Mouse (Mus musculus): ENCODE data around the gene Tcea2. TPM values are rescaled to one million over a fixed set of nuclear protein-coding genes. Genes with fewer than 3 reads are reported as not detected.

The Tcea2 gene
- polyA plus RNA-seq, 1 experiment from 2014 or later = 4.4 TPM

DNA sequence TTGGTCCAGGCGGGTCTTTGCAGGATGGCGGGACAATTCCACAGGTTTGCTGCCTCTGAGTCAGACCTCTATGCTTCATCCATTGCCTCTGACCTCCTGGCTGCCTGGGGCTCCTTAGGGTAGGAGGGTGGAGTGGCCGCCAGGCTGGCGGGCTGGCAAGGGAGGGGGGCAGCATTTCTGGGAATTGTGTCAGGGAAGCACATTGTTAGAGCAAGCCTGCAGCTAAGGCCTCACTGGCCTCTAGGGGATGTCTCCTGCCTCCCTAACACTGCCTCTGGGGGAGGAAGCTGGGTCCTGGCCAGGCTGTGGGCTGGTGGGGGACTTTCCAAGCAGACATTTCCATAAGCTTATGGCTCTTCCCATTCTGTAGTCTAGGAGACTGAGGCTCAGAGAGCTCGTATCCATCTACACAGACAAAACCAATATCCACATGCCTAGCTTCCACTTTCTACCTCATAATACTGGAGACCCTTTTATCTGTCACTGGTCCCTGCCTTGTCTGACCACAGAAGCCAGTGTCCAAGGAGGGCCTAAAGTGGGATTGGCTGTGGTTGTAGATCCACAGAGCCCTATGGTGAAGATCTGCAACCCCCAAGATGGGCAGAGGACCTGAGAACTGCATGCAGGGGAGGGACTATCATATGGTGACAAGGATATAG is 2.9 kb upstream of the Tcea2 start:
- Histone ChIP-seq H3K36me3 (replicated peaks; ENCODE audit: insufficient read depth, low read length) (no peaks in the 10 kb centered on the region), H3K9ac (replicated peaks) (no peak overlapping the region), H3K4me2 (ENCODE audit: low read depth, low read length) (no peak overlapping the region), H3K4me1 (ENCODE audit: insufficient read depth) (peaks cover 17% of the 10 kb centered on the region), H3K27ac (ENCODE audit: low read depth) (0 out of 2 replicates have a peak overlapping the region, but pooled peaks have one; percentile 34), H3K27me3 (ENCODE audit: insufficient read depth, low read length) (peaks cover 12% of the 10 kb centered on the region), H3K4me3 (ENCODE audit: low read depth, low read length) (no peak overlapping the region), H3K9me3 (ENCODE audit: low read length) (no peaks in the 10 kb centered on the region)
- DNase-seq (no peak), ATAC-seq (no peak)
- WGBS (ENCODE audit: insufficient replicate concordance) = 67% methylated on average over 5 of the region's 5 CpGs
- TF ChIP-seq EP300 (IDR thresholded peaks at IDR 0.05; ENCODE audit: low read depth) = no peak
- TF ChIP-seq CTCF (IDR thresholded peaks at IDR 0.05; ENCODE audit: low read depth) = peak; percentile 27

DNA sequence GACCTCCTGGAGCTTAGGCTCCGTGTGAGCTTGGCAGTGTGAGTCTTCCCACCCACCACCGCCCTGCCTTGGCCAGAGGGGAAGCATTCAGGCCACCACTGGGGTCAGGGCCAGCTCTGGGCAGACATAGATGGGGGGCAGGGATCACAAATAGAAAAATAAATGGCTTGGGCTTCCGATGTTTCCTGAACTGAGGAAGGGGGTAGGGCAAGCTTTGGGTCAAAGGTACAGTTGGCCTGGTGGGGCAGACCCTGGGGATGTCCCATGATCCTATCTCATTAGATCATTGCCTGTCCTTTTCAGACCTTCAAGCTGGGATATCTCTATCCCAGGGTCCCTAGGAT is 2.4 kb upstream of the Tcea2 start:
- ATAC-seq = no peak
- Histone ChIP-seq H3K27ac (ENCODE audit: low read depth) (0 out of 2 replicates have a peak overlapping the region, but pooled peaks have one; percentile 34), H3K9ac (replicated peaks) (no peak overlapping the region), H3K9me3 (ENCODE audit: low read length) (no peaks in the 10 kb centered on the region), H3K4me3 (ENCODE audit: low read depth, low read length) (no peak overlapping the region), H3K36me3 (replicated peaks; ENCODE audit: insufficient read depth, low read length) (no peaks in the 10 kb centered on the region), H3K4me2 (ENCODE audit: low read depth, low read length) (no peak overlapping the region), H3K4me1 (ENCODE audit: insufficient read depth) (peaks cover 17% of the 10 kb centered on the region), H3K27me3 (ENCODE audit: insufficient read depth, low read length) (peaks cover 7% of the 10 kb centered on the region; the same call in 1 of the 2 replicates)
- DNase-seq = no peak
- 41% methylated on average over 3 of the region's 3 CpGs for WGBS (ENCODE audit: insufficient replicate concordance)
- TF ChIP-seq EP300 (IDR thresholded peaks at IDR 0.05; ENCODE audit: low read depth) (no peak), CTCF (IDR thresholded peaks at IDR 0.05; ENCODE audit: low read depth) (no peak)

DNA sequence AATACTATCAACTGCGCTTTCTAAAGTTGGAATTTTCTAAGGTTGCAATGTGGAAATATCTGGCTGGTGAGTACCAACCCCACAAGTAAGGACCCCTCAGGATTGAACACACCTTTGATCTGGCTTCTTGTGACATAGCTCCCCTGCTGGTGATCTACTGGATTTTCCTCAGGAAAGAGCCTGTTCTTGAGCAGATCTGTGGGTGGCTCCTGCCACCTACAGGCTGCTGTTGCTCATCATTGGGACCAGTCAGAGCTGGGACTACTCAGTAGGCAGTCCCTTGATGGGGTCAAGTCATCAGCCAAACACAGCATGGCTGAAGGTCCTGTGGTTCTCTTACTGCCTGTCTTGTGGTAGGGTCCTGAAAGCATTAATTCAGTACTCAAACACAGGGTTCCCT is 1.3 kb upstream of the Tcea2 start:
- TF ChIP-seq EP300 (IDR thresholded peaks at IDR 0.05; ENCODE audit: low read depth) = no peak
- TF ChIP-seq CTCF (IDR thresholded peaks at IDR 0.05; ENCODE audit: low read depth) = peak; percentile 98
- peaks cover 17% of the 10 kb centered on the region for H3K4me1 ChIP-seq (ENCODE audit: insufficient read depth)
- 0 out of 2 replicates have a peak, but pooled peaks cover 3% of the 10 kb centered on the region for H3K27me3 ChIP-seq (ENCODE audit: insufficient read depth, low read length)
- peak; percentile 79 for DNase-seq
- H3K27ac ChIP-seq (ENCODE audit: low read depth) = no peak overlapping the region
- H3K36me3 ChIP-seq (replicated peaks; ENCODE audit: insufficient read depth, low read length) = no peaks in the 10 kb centered on the region
- H3K9ac ChIP-seq (replicated peaks) = no peak overlapping the region
- H3K9me3 ChIP-seq (ENCODE audit: low read length) = no peaks in the 10 kb centered on the region
- WGBS (ENCODE audit: insufficient replicate concordance) = 44% methylated on average over 1 of the region's 1 CpGs
- ATAC-seq = peak; percentile 73
- no peak overlapping the region for H3K4me2 ChIP-seq (ENCODE audit: low read depth, low read length)
- H3K4me3 ChIP-seq (ENCODE audit: low read depth, low read length) = no peak overlapping the region

DNA sequence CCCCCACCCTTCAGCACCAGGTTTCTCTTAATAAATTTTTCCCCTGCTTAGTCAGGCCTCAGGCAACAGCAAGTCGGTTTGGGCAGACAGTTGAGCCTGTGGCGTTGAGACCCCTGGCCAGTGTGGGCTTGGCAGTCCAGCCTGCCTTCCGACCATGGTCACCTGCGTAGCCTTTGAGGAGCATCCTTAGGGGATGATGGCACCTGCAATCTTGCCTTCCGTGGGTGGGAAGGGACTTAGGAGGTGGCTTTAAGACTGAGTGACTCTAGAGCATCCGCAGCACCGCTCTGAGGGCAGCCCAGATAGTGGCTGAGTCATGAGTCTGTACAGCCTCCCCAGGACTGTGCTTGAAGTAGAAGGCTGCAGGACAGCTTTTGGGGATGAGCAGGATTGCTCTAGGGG is 607 bp downstream of the Tcea2 start:
- 18% methylated on average over 7 of the region's 7 CpGs for WGBS (ENCODE audit: insufficient replicate concordance)
- no peak for TF ChIP-seq EP300 (IDR thresholded peaks at IDR 0.05; ENCODE audit: low read depth)
- no peak for TF ChIP-seq CTCF (IDR thresholded peaks at IDR 0.05; ENCODE audit: low read depth)
- Histone ChIP-seq H3K9ac (replicated peaks) (peak overlapping the region; percentile 73), H3K27me3 (ENCODE audit: insufficient read depth, low read length) (no peaks in the 10 kb centered on the region), H3K27ac (ENCODE audit: low read depth) (no peak overlapping the region), H3K9me3 (ENCODE audit: low read length) (no peaks in the 10 kb centered on the region), H3K4me3 (ENCODE audit: low read depth, low read length) (peak overlapping the region; percentile 68), H3K36me3 (replicated peaks; ENCODE audit: insufficient read depth, low read length) (no peaks in the 10 kb centered on the region), H3K4me2 (ENCODE audit: low read depth, low read length) (peak overlapping the region; percentile 97), H3K4me1 (ENCODE audit: insufficient read depth) (peaks cover 11% of the 10 kb centered on the region)
- peak; percentile 6; the same call in 1 of the 2 replicates for ATAC-seq
- no peak for DNase-seq

DNA sequence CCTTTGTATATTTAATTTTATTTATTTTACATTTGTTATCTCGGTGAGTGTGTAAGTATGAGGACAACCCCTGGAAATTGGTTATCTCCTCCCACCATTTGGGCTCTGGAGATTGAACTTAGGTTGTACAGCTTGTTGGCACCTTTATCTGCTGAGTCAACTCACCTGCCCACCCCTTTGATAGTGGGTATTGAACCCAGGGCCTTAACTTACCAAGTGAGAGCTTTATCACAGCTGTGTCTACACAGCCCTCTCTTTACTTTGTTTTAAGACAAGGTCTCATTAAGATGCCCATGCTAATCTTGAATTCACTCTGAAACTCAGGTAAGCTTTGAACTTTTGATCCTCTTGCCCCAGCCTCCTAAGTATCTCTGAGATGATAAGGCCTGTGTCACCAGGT is 1.9 kb downstream of the Tcea2 start:
- Histone ChIP-seq H3K27me3 (ENCODE audit: insufficient read depth, low read length) (no peaks in the 10 kb centered on the region), H3K4me2 (ENCODE audit: low read depth, low read length) (no peak overlapping the region), H3K9me3 (ENCODE audit: low read length) (no peaks in the 10 kb centered on the region), H3K27ac (ENCODE audit: low read depth) (no peak overlapping the region), H3K9ac (replicated peaks) (no peak overlapping the region), H3K36me3 (replicated peaks; ENCODE audit: insufficient read depth, low read length) (peaks cover 6% of the 10 kb centered on the region; the same call in 1 of the 2 replicates), H3K4me1 (ENCODE audit: insufficient read depth) (peaks cover 9% of the 10 kb centered on the region), H3K4me3 (ENCODE audit: low read depth, low read length) (no peak overlapping the region)
- TF ChIP-seq EP300 (IDR thresholded peaks at IDR 0.05; ENCODE audit: low read depth) (no peak), CTCF (IDR thresholded peaks at IDR 0.05; ENCODE audit: low read depth) (no peak)
- WGBS (ENCODE audit: insufficient replicate concordance) = 43% methylated on average over 1 of the region's 1 CpGs
- DNase-seq = peak; percentile 10
- no peak for ATAC-seq

DNA sequence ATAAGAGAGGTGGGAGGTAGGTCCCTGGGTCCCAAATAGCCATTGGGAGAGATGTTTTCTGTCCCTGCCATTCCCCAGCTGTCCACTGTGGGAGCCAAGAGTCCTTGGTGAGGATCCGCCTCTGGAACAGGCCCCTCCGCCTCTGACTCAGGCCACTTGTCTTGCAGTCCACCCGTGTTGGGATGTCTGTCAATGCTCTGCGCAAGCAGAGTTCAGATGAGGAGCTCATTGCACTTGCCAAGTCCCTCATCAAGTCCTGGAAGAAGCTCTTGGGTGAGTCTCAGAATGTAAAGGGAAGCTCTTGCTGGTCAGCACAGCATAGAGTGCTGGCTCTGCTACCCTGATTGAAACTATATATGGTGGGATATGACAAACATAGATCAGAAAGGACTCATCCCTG is 3.3 kb downstream of the Tcea2 start:
- no peak overlapping the region for H3K4me2 ChIP-seq (ENCODE audit: low read depth, low read length)
- DNase-seq (no peak), ATAC-seq (no peak)
- H3K9me3 ChIP-seq (ENCODE audit: low read length) = no peaks in the 10 kb centered on the region
- H3K4me1 ChIP-seq (ENCODE audit: insufficient read depth) = peaks cover 9% of the 10 kb centered on the region
- H3K4me3 ChIP-seq (ENCODE audit: low read depth, low read length) = no peak overlapping the region
- TF ChIP-seq EP300 (IDR thresholded peaks at IDR 0.05; ENCODE audit: low read depth) = no peak
- TF ChIP-seq CTCF (IDR thresholded peaks at IDR 0.05; ENCODE audit: low read depth) = no peak
- H3K36me3 ChIP-seq (replicated peaks; ENCODE audit: insufficient read depth, low read length) = peaks cover 15% of the 10 kb centered on the region
- H3K27me3 ChIP-seq (ENCODE audit: insufficient read depth, low read length) = no peaks in the 10 kb centered on the region
- H3K9ac ChIP-seq (replicated peaks) = no peak overlapping the region
- WGBS (ENCODE audit: insufficient replicate concordance) = 67% methylated on average over 4 of the region's 4 CpGs
- H3K27ac ChIP-seq (ENCODE audit: low read depth) = no peak overlapping the region

All from liver, postnatal 0 days (tissue).